Mouse (Mus musculus) stomach, postnatal 0 days (tissue): ENCODE data around the gene Arhgef3.

Experiments used
- CTCF ChIP-seq: IDR thresholded peaks from 2 replicates; pipeline ENCODE4 v1.5.1; 2016; ENCODE audit warnings: antibody characterized with exemption, low read depth, mild to moderate bottlenecking, moderate library complexity
- EP300 ChIP-seq: optimal IDR thresholded peaks from 2 replicates; pipeline ENCODE3; 2016; ENCODE audit warnings: antibody characterized with exemption

DNA sequence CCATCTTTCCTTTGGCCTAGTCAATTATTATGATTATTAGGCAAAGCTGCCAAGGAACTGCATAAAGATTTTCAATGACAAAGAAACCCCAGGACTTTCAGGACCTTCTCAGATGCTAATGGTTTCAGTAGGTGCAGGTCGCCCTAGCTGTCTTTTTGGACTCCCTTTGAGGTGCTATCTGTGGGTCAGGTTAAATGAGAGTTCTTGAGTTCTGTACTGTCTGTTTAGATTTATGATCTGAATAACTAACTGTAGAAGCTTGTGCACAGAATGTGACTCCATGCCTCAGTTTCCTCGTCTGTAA is 158.1 kb downstream of the Arhgef3 start:
- TF ChIP-seq CTCF (no peak), EP300 (no peak)
